Mouse (Mus musculus) embryonic facial prominence, embryonic 14.5 days (tissue): ENCODE results near the gene Plekhb1. TPM values are rescaled to one million over a fixed set of nuclear protein-coding genes. Genes with fewer than 3 reads are reported as not detected.

Source experiments
- ATAC-seq: fragments of 200-750 bp; cut with Nextera tagmentation; 2 replicates; pipeline ENCODE4 v1.8.0; 2017; ENCODE audit warnings: low read depth, moderate number of reproducible peaks, moderate TSS enrichment
- DNase-seq: peaks from one replicate; pipeline ENCODE4 v3.0.0-alpha.2; 2015; ENCODE audit warnings: low spot score
- H3K27ac ChIP-seq: fragments of 300-500 bp; sonication (generic); replicated peaks from 2 replicates; pipeline ENCODE4 v1.5.1; 2014; ENCODE audit warnings: low read depth, mild to moderate bottlenecking, low read length, moderate library complexity
- H3K27me3 ChIP-seq: fragments of 300-500 bp; sonication (generic); replicated peaks from 2 replicates; pipeline ENCODE4 v1.6.1; 2014; ENCODE audit warnings: low read length; ENCODE audit not compliant: control insufficient read depth, insufficient read depth
- H3K36me3 ChIP-seq: fragments of 300-500 bp; sonication (generic); 2 replicates; pipeline ENCODE4 v1.6.1; 2014; ENCODE audit warnings: low read length, mixed read lengths; ENCODE audit not compliant: control insufficient read depth, insufficient read depth
- H3K4me1 ChIP-seq: fragments of 300-500 bp; sonication (generic); 2 replicates; pipeline ENCODE4 v1.6.1; 2014; ENCODE audit warnings: antibody characterized with exemption, low read length; ENCODE audit not compliant: control insufficient read depth, insufficient read depth
- H3K4me2 ChIP-seq: fragments of 300-500 bp; sonication (generic); 2 replicates; pipeline ENCODE4 v1.6.1; 2014; ENCODE audit warnings: low read depth, mild to moderate bottlenecking, low read length, moderate library complexity, mixed read lengths
- H3K4me3 ChIP-seq: fragments of 300-500 bp; sonication (generic); 2 replicates; pipeline ENCODE4 v1.5.1; 2014; ENCODE audit warnings: low read depth, mild to moderate bottlenecking, low read length
- H3K9ac ChIP-seq: fragments of 300-500 bp; sonication (generic); 2 replicates; pipeline ENCODE4 v1.6.1; 2014; ENCODE audit warnings: low read depth, mild to moderate bottlenecking, low read length, moderate library complexity, mixed read lengths
- H3K9me3 ChIP-seq: fragments of 300-500 bp; sonication (generic); 2 replicates; pipeline ENCODE4 v1.6.1; 2016; ENCODE audit warnings: low read length; ENCODE audit not compliant: control insufficient read depth
- WGBS: fragments of 180-500 bp; shearing (Covaris S2); extraction: QIAGEN DNeasy Blood & Tissue Kit; methylation state at CpG from one replicate; pipeline ENCODE4 v1.1.7; 2014; 5-methylcytosine and 5-hydroxymethylcytosine counted together
- polyA plus RNA-seq: library from polyadenylated mRNA; unstranded; fragments of >200 nt; fragmentation: Nextera tagmentation; extraction: Ambion mirVana; gene quantifications from 2 replicates; pipeline ENCODE4 v1.2.1, GENCODE M21; 2014

The Plekhb1 gene
- polyA plus RNA-seq, 1 experiment from 2014 or later, result 12.3 TPM

- Histone ChIP-seq H3K27ac (no peak overlapping the region), H3K27me3 (no peaks in the 10 kb centered on the region), H3K4me1 (no peaks in the 10 kb centered on the region), H3K4me2 (no peak overlapping the region), H3K9ac (no peak overlapping the region), H3K36me3 (no peaks in the 10 kb centered on the region), H3K4me3 (no peak overlapping the region), H3K9me3 (no peaks in the 10 kb centered on the region)
- WGBS, result 50% methylated on average over 7 of the region's 7 CpGs
- ATAC-seq (no peak), DNase-seq (peak; percentile 50)
Measured at GRCm38 (mm10) chr7:100684538-100684937, 22.3 kb upstream of the Plekhb1 start.

GRCm38 (mm10) chr7:100684081-100684480 is 21.9 kb upstream of the Plekhb1 start:
- ATAC-seq, result no peak

GRCm38 (mm10) chr7:100683241-100683640 is 21.0 kb upstream of the Plekhb1 start:
- no peak overlapping the region for H3K4me3 ChIP-seq
- no peaks in the 10 kb centered on the region for H3K36me3 ChIP-seq
- H3K9me3 ChIP-seq, result no peaks in the 10 kb centered on the region
- no peak for DNase-seq
- H3K4me2 ChIP-seq, result no peak overlapping the region
- H3K4me1 ChIP-seq, result no peaks in the 10 kb centered on the region
- no peak for ATAC-seq
- 97% methylated on average over 1 of the region's 1 CpGs for WGBS
- no peak overlapping the region for H3K9ac ChIP-seq
- no peaks in the 10 kb centered on the region for H3K27me3 ChIP-seq
- no peak overlapping the region for H3K27ac ChIP-seq

More at GRCm38 (mm10) chr7:100684081-100684480, 21.9 kb upstream of the Plekhb1 start:
- H3K9me3 ChIP-seq, result no peaks in the 10 kb centered on the region
- no peak overlapping the region for H3K4me2 ChIP-seq
- no peak overlapping the region for H3K9ac ChIP-seq
- no peak overlapping the region for H3K4me3 ChIP-seq
- H3K36me3 ChIP-seq, result no peaks in the 10 kb centered on the region
- no peaks in the 10 kb centered on the region for H3K27me3 ChIP-seq
- H3K27ac ChIP-seq, result no peak overlapping the region
- H3K4me1 ChIP-seq, result no peaks in the 10 kb centered on the region
- 70% methylated on average over 5 of the region's 5 CpGs for WGBS
- no peak for DNase-seq

GRCm38 (mm10) chr7:100681132-100681531 is 18.9 kb upstream of the Plekhb1 start:
- ATAC-seq, result no peak

GRCm38 (mm10) chr7:100678948-100679880 is 17.0 kb upstream of the Plekhb1 start:
- H3K27ac ChIP-seq, result no peak overlapping the region
- H3K4me3 ChIP-seq, result no peak overlapping the region
- no peaks in the 10 kb centered on the region for H3K36me3 ChIP-seq
- no peaks in the 10 kb centered on the region for H3K4me1 ChIP-seq
- ATAC-seq, result no peak; the same call in 1 of the 2 replicates
- 48% methylated on average over 15 of the region's 15 CpGs for WGBS
- 0 out of 2 replicates have a peak overlapping the region, but pooled peaks have one; percentile 0 for H3K4me2 ChIP-seq
- H3K9me3 ChIP-seq, result no peaks in the 10 kb centered on the region
- H3K27me3 ChIP-seq, result no peaks in the 10 kb centered on the region
- DNase-seq, result no peak
- no peak overlapping the region for H3K9ac ChIP-seq

More at GRCm38 (mm10) chr7:100681132-100681531, 18.9 kb upstream of the Plekhb1 start:
- Histone ChIP-seq H3K36me3 (no peaks in the 10 kb centered on the region), H3K27ac (no peak overlapping the region), H3K4me2 (no peak overlapping the region), H3K4me3 (no peak overlapping the region), H3K9me3 (no peaks in the 10 kb centered on the region), H3K27me3 (no peaks in the 10 kb centered on the region), H3K9ac (no peak overlapping the region), H3K4me1 (no peaks in the 10 kb centered on the region)
- no peak for DNase-seq
- WGBS, result 41% methylated on average over 5 of the region's 5 CpGs

- H3K36me3 ChIP-seq, result no peaks in the 10 kb centered on the region
- no peaks in the 10 kb centered on the region for H3K27me3 ChIP-seq
- no peak overlapping the region for H3K9ac ChIP-seq
- no peaks in the 10 kb centered on the region for H3K4me1 ChIP-seq
- no peak overlapping the region for H3K4me3 ChIP-seq
- no peak for DNase-seq
- no peak for ATAC-seq
- H3K27ac ChIP-seq, result no peak overlapping the region
- WGBS, result 65% methylated on average over 5 of the region's 5 CpGs
- no peaks in the 10 kb centered on the region for H3K9me3 ChIP-seq
- H3K4me2 ChIP-seq, result no peak overlapping the region
Measured at GRCm38 (mm10) chr7:100678052-100678451, 15.8 kb upstream of the Plekhb1 start.

DNA sequence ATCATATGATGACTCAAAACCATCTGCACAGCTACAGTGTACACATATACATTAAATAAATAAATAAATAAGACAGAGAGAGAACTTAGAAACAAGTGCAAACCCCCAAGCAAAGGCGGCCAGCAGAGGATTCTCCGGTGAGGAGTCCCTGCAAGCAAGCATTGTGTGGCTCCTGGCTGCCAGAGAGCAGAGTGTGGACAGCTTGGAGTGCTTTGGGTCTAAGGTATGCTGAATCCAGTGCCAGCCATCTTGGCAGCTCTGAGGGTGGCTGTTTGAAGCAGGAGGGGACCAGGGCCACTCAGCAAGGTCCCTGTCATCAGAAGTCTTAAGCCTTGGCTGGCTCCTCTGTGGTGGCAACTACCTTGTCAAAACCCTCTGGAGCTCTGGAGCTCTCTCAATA is 12.7 kb upstream of the Plekhb1 start:
- ATAC-seq (no peak), DNase-seq (no peak)
- no peak overlapping the region for H3K4me3 ChIP-seq
- H3K27ac ChIP-seq, result no peak overlapping the region
- no peaks in the 10 kb centered on the region for H3K4me1 ChIP-seq
- 92% methylated on average over 2 of the region's 2 CpGs for WGBS
- H3K4me2 ChIP-seq, result no peak overlapping the region
- H3K27me3 ChIP-seq, result no peaks in the 10 kb centered on the region
- H3K9me3 ChIP-seq, result no peaks in the 10 kb centered on the region
- H3K9ac ChIP-seq, result no peak overlapping the region
- no peaks in the 10 kb centered on the region for H3K36me3 ChIP-seq

GRCm38 (mm10) chr7:100673452-100673851 is 11.2 kb upstream of the Plekhb1 start:
- Histone ChIP-seq H3K9ac (no peak overlapping the region), H3K27me3 (no peaks in the 10 kb centered on the region)
- WGBS, result 67% methylated on average over 7 of the region's 7 CpGs

GRCm38 (mm10) chr7:100670646-100671045 is 8.4 kb upstream of the Plekhb1 start:
- ATAC-seq (no peak), DNase-seq (no peak)
- Histone ChIP-seq H3K4me1 (no peaks in the 10 kb centered on the region), H3K9me3 (no peaks in the 10 kb centered on the region), H3K36me3 (no peaks in the 10 kb centered on the region), H3K9ac (no peak overlapping the region), H3K4me3 (no peak overlapping the region), H3K27ac (no peak overlapping the region), H3K27me3 (no peaks in the 10 kb centered on the region), H3K4me2 (no peak overlapping the region)
- 88% methylated on average over 5 of the region's 5 CpGs for WGBS

More at GRCm38 (mm10) chr7:100673452-100673851, 11.2 kb upstream of the Plekhb1 start:
- no peak for DNase-seq
- Histone ChIP-seq H3K36me3 (no peaks in the 10 kb centered on the region), H3K4me3 (no peak overlapping the region), H3K4me1 (no peaks in the 10 kb centered on the region), H3K9me3 (no peaks in the 10 kb centered on the region), H3K27ac (no peak overlapping the region), H3K4me2 (no peak overlapping the region)
- ATAC-seq, result no peak
